Mouse (Mus musculus): ENCODE measurements at regions not wholly inside any gene's neighbourhood (a gene's known extent, or its start where the extent isn't known, plus 50 kb on each side); places are given as distances from the start of the nearest gene placed in this dataset.
A peak's percentile ranks its signal among the peaks of the same experiment; 100 is the strongest.
"Not testable (repeated sequence)": the region's sequence is repeated elsewhere in the genome, so short reads cannot be mapped to it uniquely, and the experiment has no call there.

DNA sequence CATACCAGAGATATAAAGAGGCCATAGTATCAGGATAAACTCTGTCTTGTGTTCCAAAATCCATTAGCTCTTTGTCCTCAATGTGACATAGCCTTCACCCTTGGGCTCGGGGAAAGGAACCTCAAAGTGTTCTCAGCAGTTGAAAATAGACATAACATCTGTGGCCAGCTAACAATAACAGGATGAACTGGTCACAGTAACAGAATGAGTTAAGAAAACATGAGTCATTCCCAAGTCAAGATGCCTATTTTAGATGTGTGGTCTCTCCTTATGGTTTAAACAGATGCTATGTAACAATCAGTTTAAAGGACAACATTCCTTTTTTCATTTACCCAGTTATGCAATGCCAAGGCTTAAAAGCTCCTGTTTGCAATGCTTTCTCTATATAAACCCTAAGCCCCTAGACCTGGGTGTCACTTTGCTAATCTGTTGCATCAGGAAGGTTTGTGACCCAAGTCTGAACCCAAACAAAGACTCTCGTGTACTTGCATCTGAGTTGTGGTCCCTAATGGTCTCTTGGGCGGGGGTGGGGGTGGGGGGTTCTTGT, 920.5 kb upstream of the Dsel start:
- no peak for DNase-seq (ENCODE audit: low read depth, low spot score)

DNA sequence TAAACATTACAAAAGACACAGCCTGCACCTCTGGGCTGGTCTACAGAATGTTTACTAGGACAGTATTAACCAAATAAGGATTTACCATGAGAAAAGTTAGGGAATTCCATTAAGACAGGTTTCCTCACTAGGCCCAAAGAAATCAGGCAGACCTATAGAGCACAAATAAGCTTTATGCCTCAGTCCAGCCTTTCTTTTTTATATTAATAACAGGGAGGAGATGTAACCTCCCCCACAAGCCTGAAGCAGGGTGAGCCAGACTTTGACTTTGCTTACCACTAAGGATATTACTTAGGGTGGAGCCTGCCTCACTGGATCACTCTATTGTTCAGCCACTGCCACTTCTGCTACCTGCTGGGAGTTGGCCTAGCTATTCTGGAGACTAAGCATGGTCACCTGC, 915.1 kb upstream of the Dsel start:
- DNase-seq (ENCODE audit: low read depth, low spot score), result peak; percentile 79

DNA sequence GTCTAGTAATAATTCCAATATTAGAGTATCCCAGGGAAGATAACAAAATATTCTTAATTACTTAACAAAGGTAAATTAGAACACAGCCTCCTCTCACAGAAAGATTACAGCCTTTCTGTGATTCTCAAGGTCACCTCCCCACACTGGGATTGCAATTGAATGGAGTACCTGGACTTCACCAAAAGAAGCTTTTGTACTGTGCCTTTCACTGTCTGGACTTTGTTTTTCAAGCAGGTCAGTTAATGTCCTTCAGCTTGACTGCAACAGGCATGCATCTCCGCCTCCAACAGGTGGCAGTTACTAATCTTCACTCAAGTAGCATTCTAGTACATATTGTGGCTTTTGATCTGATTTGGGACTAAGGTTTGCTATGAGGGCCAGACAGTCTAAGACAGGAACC, 913.8 kb upstream of the Dsel start:
- peak; percentile 53 for DNase-seq (ENCODE audit: low read depth, low spot score)

DNA sequence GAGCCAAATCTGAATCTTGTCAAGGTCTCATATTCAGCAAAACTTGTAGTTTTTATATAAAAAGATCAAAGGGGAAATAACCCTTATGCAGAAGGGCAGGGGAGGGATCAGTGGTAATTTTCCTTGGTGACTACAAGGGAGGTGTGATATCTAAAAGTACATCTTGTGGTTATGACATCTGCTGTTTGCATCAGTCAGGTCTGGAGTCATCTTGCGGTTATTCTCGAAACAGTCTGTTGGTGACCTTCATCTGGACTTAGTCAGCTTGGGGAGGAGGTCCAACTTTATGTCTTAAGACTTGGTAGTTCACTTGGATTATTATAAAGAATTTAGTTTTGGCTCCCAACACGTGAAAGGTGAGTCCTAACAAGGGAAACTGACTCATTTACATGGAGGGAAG, 885.9 kb upstream of the Dsel start:
- DNase-seq (ENCODE audit: low read depth, low spot score), result not testable (repeated sequence)

- no peak for DNase-seq (ENCODE audit: low read depth, low spot score)
Observed at GRCm38 (mm10) chr1:112748497-112748896, 883.8 kb upstream of the Dsel start.

GRCm38 (mm10) chr1:112703939-112704338, 839.2 kb upstream of the Dsel start:
- peak; percentile 22 for DNase-seq (ENCODE audit: low read depth, low spot score)

DNA sequence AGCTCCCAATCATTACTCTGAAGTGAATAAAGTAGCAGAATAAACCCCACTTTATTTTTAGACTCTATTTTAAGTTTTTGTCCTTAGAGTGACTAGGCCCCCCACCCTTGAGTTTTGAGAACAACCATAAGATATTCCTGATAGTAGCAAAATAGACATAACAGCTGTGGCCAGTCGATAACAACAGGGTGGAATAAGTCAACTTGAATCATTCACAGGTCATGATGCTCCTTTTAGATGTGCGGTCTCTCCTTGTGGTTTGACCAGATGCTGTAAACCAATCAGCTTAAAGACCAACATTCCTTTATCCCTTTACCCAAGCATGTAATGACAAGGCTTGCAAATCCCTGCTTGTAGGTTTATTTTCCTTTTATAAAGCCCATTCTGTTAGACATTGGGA, 794.2 kb upstream of the Dsel start:
- DNase-seq (ENCODE audit: low read depth, low spot score), result no peak

- no peak for DNase-seq (ENCODE audit: low read depth, low spot score)
Observed at GRCm38 (mm10) chr1:112638342-112638741, 773.6 kb upstream of the Dsel start.

Measured in ZHBTc4 (cell line).